Mouse (Mus musculus): ENCODE results near the gene Rassf3.

Rassf3 gene

DNA sequence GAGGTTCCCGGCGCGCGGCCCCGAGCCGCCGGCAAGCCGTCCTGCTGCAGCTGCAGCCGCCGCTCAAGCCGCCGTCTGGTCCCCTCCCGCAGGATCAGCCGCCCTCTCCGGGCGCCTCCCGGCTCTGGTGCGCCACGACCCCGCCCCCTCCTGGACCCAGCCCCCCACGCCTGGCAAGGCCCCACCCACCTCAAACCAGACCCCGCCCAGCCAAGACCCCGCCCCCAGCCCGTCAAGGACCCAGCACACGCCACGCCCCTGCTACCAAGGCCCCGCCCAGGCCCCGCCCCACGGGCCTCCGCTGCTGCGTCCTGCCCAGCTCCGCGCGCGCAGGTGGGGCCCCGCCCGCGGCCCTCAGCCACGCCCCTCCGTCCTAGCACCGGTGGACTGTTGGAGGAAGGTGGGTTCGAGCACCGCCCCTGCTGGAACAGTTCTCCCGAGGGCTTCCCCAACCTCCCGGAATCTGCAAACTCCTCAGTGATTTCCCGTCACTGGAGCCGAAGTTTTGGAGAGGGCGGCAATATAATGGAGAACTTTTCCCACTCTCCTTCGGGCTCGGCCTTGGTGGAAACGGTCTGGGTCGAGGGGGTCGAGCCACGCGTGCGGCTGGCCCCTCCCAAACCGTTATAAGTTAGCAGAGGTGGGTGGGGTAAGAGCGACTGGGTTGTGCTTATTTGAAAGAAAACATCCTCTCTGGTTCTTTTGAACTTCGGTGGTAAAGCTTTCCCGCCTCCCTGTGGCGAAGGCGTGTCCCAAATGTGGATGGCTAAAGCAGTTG lies at the start of gene Rassf3:
Rassf3 (minus strand) TSS at position 158 of the 778 bp plus-strand sequence.
- peak; percentile 96 for DNase-seq (ENCODE audit: low read depth, low spot score)

DNA sequence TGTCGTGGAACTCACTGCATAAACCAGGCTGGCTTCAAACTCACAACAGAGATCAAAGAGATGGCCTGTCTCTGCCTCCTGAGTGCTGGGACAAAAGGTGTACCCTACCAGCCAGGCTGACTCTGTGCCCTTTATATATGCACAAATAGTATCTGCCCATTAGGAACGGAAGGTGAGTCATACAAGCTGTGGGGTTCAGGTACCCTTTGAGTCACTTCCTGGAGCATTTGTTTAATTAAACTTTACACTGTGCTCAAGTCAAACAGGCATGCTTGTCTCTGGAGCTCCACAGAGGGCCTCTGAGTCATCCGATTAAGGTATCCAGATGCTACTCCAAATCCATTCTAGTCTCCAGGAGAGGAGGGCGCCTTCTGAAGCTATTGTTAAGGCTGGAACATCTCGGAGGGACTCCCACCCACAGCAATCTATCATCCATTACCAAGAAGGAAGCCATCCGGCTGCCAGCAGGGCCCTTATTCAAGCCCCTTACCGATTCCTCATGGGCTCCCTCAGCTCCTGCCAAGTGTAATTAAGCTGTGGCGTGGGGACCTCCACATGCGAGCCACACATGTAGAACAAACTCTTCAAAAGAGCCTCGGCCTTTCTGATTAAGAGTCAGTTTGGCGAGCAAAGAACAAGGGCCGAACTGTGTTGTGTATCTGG lies 44.9 kb upstream of the Rassf3 start:
- no peak for DNase-seq (ENCODE audit: low read depth, low spot score)

DNA sequence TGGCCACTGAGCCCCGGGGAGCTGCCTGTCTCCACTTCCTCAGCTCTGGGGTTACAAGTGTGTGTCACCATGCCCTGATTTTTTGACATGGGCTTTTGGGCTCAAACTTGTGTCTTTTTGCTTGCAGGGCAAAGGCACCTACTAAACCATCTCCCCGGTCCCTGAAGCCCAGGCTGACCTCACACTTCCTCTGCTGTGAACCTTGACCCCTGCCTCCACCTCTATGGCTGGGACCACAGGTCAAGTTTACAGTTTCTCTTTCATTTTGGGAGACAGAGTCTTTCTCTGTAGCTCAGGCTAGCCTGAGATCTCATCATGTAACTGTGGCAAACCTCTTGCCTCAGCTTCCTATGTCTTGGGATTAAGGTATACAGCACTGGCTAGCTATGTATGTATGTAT lies 43.6 kb upstream of the Rassf3 start:
- no peak for DNase-seq (ENCODE audit: low read depth, low spot score)

DNA sequence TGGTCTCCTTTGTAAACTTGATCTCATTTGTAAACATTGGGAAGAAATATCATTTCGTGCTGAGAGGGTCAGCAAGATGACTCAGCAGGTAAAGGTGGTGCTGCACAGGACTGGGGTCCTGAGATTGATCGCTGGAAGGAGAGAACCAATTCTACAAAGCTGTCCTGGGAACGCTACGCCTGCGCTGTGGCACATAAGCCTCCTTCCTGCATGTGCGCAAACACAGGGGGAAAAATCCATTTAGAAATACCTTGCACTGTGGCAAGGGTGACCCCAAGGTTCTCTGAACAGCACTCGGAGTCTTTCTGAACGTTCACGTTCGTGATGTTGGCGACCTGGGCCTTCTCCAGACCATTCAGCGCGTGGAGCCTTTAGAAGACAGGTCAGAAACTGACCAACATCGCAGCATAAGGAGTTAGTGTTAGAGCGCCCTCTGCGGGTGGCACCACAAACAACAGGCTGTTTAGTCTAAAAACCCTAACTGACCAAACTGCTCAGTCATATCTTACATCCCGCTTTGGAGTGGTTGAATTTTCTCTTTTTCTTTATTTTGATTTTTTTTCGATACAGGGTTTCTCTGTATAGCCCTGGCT lies 40.0 kb upstream of the Rassf3 start:
- DNase-seq (ENCODE audit: low read depth, low spot score), result peak; percentile 79

DNA sequence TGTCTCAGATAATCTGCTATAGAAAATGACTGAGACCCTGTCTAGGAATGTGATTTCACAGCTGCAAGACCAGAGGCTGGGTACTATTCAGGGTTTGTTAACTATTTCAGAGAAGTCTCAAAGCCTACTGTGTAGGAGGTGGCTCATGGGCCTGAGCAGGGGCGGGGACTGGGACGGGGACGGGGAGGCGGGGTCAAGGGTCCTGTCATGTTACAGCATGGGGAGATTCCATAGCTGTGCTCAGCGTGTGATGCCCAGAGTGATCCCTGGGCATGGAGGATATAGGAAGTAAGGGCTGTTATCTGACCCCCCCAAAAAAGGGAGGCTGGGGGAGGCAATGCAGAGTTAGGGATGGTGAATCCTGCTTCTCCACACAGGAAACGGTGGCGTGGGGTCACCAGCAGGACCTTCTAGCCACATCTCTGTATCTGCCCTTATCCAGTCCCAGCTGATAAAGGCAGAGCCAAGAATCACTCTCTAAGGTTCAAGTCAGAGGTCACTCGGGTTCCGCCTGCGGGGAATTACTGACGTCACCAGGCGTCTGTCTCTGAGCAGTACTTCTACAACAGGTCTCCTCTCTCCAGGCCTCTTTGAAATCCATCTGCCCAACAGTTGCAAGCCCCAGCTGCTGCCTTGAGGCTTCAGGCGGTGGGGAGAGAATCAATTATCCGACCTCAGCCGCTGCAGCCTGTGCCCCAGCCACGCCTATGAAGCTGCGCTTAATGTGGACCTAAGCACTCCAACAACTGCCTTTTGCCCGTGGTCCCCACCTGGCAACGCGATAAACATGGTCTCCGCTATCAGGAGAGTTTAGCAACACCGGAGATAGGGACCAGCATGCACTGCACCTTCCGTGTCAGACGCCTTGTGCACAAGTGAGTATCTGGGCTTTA lies 33.9 kb upstream of the Rassf3 start:
- DNase-seq (ENCODE audit: low read depth, low spot score), result peak; percentile 54

DNA sequence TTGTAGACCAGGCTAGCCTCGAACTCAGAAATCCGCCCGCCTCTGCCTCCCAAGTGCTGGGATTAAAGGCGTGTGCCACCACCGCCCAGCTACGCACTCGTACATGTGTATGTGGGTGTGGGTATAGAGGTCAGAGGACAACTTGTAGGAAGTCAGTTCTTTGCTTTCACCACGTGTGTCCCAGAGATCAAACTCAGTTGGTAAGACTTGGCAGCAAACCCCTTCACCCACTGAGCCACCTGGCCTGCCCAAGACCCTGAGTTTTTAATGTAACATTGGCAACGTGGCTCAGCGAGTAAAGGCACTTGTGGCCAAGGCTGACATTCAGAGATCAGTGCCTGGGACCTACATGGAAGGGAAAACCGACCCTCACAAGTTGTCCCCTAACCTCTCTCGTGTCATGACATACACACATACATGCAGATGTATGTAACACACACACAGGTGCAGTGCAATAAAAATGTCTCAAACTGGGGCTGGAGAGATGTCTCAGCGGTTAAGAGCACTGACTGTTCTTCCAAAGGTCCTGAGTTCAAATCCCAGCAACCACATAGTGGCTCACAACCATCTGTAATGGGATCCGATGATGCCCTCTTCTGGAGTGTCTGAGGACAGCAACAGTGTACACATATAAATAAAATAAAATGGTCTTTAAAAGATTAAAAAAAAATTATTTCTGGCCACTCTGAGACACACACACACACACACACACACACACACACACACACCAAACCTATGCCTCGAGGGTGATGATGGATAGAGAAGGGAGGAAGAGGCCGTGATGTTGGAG lies 31.8 kb upstream of the Rassf3 start:
- no peak for DNase-seq (ENCODE audit: low read depth, low spot score)

DNA sequence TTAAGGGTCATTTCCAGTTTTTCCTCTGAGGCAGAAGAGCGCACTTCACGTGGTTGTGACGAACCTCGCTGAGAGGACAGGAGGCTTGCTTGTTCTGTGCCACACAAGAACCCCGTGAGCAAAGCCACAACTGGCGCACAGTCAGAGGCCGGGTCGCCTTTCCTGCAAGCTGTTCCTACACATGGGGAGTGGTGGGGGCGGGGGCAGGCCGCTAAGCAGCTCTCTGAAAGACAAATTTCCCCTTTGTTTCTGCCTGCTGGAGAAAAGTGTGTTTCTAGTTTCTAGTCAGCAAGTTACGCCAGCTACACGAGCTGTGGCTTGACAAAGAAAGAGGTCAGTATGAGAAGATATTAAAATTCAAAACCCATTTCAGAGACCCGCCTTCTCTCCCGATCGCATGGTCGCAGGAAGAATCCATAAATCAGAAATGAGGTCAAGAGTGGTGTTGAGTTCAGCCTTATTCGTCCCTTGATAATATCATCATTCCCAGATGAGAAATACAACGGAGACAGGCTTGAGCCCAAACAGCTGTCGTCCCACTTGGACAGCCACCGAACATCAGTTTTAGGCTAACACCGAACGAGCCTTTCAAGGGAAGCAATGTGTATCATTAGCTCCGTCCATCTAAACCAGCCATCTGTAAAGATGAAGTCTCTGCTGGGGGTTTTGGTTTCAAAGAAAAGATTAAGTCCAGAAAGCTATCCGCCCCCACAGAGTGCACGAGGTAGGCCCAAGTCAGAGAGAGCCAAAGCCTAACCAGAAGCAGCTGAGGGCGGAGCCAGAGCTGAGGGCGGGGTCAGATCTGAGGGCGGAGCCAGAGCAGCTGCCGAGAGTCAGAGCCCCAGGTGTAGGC lies 30.8 kb upstream of the Rassf3 start:
- DNase-seq (ENCODE audit: low read depth, low spot score), result peak; percentile 86

DNA sequence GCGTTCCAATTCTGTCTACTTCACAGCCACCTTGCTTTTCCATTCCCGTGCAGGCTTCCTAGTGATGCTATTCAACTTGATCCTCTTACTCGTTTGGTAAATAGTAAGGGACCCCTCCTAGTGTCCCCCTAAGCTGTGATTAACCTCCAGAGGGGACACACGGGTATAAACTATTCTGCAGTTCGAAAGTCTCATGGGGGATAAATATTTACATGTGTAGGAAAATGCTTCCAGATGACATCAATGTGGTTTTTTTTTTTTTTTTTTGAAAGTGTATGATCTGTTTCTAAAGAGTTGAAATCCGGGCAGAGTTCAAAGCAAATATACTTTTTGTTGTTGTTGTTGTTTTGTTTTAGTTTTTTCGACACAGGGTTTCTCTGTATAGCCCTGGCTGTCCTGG lies 29.8 kb upstream of the Rassf3 start:
- no peak for DNase-seq (ENCODE audit: low read depth, low spot score)

DNA sequence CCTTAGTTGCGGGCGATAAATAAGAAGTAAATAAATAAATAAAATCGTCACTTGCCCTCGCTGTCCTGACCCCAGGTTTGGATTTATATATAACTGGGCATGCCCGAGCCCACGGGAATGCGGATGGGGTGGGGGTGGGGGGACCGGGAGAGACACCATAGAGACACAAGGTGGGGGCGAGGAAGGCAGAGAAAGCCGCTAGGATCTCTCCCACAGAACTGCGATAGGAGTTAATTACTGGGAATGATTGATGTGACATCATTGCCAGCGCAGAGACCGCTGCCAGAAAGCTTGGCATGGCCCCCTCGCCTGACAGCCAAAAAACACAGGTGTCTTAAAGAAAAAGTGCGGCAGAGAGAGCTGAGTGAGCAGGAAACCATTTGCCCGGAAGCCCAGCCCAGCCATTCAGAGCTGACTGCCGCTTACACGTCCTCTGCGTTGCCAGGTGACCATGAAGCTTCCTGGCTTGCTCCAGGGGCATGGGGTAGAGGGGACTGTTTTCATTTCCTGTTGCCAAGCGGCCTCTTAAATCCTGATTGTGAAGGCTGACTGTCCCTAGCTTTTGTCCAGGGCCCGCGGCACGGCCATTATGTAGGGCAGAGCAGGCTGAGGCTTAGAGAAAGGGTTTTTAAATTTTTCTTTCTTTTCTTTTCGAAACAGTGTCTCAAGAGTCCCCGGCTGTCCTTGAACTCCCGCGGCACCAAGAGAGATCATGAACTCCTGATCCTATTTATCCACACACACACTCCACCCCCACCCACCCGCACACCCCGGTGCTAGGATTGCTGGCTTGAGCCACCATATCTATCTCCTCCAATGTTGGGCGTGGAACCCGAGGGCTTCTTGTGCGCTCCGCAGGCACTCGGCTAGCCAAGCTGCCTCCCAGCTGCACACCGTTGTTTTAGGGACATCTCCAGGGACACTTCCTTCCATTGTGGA lies 29.1 kb upstream of the Rassf3 start:
- peak; percentile 84 for DNase-seq (ENCODE audit: low read depth, low spot score)

DNA sequence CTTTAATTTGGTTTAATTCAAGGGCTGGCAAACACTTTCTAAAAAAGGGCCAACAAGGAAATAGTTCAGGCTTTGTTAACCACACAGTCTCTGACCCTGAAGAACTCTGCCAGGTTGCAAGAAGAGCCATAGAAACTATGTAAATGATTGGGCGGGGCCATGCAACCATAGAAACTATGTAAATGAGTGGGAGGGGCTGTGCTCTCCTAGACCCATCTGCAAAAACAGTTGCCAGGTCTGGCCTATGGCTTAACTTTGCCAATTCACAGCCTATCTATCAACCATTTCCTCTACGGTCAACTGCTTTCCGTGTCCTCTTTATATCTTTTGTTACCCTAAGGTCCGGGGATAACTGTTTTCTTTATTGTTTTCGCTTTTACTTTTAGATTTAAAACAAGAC lies 25.0 kb upstream of the Rassf3 start:
- DNase-seq (ENCODE audit: low read depth, low spot score), result peak; percentile 93

DNA sequence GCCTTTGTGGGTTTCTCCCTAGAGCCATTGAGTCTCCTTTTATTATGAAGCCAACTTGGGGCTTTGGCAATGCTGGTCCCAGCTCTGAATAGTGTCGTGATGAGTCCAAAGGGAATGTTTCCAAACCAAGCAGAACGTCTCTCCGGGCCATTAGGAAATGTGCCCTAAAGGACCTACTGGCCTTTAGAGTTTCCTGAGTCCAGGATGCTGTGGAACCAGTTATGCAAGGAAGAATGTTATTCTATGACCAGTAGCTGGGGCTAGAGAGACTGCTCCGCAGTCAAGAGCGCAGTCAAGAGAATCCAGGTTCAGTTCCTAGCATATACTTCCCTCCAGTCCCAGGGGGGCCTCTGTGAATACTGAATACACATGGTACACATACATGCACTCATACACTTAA lies 23.9 kb upstream of the Rassf3 start:
- DNase-seq (ENCODE audit: low read depth, low spot score), result peak; percentile 51

DNA sequence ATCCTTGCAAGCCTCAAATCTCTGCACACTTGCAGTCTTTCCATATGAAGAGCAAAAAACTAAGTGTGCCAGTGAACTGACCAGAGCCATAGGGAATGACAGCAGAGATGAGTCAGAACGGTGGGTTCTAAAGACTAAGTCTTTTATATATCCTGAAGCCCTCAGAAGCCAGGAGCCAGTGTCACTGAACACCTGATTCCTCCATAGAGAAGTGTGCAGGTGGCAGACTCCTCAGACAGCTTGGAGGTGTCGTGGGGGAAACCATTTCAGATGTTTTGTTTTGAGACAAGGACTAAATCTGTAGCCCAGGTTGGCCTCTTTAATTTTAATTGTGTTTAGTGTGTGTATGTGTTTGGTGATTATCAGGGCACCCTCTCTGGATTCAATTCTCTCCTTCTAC lies 22.9 kb upstream of the Rassf3 start:
- no peak for DNase-seq (ENCODE audit: low read depth, low spot score)

DNA sequence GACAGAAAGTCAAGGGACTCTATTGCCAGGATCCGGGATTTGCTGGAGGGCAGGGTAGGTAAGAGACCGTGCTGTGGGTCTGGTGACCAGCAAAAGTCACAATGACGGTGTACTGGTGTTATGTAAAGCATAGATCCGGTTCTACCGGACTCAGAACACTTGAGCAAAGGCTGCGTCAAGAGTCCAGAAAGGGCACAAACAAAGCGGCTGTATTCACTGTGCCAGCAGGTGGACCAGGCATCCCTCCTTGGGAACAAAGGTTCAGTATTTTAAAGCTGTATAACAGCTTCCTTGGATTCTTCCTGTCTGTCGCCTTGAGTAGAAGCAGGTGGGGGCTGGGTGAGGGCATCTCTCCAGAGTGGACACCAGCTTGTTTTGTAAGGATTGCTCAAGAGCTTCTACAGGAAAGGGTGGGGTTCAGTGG lies 22.3 kb upstream of the Rassf3 start:
- peak; percentile 54 for DNase-seq (ENCODE audit: low read depth, low spot score)

DNA sequence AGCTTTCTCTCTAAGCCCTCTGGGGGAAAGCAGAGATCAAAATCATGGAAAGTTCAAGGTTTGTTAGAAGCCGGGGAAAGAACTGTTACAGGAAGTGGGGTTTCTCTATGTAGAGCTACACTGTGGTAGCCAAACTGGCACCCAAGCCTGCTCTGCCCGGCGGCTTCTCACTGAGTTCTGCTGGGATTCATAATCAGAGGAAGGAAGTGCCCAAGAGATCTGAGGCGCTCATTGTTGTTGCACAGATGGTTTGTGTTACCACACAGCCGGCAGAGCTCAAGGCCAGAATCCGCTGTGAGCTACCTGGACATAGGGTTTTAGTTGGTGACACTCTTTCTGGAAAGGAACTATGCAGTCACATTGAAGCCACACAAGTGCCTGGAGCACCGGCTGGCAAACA lies 21.8 kb upstream of the Rassf3 start:
- DNase-seq (ENCODE audit: low read depth, low spot score), result no peak

DNA sequence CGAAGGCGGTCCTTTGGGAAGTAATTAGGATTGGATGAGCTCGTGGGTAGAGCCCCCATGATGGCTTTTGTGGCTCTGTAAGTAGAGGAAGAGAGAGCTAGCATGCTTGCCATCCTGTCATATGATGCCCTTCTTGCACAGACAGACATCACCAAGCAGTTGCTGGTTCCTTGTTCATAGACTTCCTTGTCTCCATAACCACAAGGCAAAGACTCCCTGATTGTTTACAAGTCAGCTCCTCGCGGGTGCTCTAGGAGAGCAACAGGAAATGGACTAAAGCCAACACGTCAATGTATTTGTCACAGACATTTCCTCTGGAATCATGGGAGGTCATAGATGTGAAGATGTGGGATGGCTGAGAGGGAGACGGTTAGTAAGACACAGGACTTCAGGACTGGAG lies 20.5 kb upstream of the Rassf3 start:
- DNase-seq (ENCODE audit: low read depth, low spot score), result no peak

DNA sequence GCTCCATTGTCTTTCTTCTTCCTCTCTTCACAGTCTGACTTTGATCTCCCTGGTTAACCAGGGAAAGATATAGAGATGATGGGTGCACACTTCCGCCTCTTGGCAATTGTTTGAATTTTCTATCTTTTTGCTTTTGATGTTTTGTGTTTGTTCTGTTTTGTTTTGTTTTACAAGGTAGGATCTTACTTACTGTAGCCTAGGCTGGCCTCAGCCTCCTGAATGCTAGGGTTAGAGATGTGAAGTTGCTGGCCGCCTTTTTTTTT lies 17.9 kb upstream of the Rassf3 start:
- DNase-seq (ENCODE audit: low read depth, low spot score), result no peak

DNA sequence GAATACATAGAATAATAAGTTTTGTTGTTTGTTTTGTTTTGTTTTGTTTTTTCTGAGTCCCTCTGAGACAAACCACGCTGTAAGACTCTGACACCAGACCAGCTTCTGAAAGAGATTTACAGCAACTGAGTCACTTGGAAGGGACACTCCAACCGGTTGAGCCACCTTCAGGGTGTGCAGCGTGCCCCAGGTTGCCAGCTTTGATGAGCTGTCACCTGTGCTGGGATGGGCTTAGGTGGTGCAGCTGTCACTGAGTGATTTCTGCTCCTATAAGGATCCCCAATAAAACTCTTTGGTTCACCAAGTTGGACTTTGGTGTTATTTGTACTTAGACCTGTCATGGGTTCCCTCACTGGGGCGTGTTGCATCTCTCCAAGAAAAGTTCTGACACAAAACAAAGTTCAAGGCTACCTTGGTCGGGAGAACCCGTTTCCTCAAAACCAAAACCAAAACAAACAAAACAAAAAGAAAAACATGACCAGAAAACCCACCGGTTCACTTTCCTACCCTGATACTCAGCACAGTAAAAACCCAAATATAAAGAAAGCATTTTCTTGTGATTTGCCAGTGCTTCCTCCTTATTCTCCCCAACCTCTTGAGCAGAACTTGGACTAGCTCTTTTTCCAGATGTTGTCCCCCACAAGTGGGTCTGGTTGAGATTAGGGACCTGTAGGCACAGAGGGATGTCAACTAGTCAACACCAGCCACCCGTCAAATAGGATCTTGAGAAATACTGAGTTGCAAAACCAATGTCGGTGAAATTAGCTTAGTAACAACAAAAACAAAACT lies 17.4 kb upstream of the Rassf3 start:
- DNase-seq (ENCODE audit: low read depth, low spot score), result no peak

DNA sequence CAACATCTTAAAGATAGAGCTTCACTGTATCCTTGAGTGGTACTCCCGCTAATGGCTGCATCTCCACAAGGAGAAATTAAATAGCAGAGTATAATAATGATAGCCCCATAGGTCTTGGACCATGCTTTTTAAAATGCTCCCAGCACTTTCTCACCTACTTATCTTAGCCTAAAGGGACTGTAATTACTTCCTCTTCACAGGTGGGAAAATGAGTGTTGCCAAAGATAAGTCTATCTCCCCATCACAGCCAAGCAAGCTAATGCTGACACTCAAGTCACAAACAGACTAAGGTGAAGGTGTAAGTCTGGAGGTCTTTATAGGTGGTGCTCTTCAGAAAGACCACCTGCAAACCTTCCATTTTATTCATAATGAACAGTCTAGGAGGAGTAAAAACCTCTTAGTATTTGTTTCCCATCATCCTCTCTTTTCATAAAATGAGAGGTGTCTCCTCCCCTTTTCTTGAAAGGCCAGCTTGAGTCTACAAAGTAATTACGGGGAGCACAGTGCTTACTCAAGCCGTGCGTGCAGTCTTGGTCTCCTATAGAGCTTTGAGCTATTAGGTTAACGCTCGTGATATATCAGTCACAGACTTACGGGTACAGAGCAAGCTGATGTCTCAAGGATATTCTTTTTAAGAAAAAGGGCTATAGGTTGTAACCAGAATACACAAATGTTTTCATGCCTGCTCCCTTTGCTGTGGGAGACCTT lies 16.6 kb upstream of the Rassf3 start:
- DNase-seq (ENCODE audit: low read depth, low spot score), result no peak
